Mouse (Mus musculus) ovary, postnatal 36 days (tissue): ENCODE measurements around the gene Olfr524.

Experiments
- DNase-seq: peaks from one replicate; pipeline ENCODE4 v3.0.0; 2022; ENCODE audit warnings: low spot score, mixed read lengths

The Olfr524 gene

DNA sequence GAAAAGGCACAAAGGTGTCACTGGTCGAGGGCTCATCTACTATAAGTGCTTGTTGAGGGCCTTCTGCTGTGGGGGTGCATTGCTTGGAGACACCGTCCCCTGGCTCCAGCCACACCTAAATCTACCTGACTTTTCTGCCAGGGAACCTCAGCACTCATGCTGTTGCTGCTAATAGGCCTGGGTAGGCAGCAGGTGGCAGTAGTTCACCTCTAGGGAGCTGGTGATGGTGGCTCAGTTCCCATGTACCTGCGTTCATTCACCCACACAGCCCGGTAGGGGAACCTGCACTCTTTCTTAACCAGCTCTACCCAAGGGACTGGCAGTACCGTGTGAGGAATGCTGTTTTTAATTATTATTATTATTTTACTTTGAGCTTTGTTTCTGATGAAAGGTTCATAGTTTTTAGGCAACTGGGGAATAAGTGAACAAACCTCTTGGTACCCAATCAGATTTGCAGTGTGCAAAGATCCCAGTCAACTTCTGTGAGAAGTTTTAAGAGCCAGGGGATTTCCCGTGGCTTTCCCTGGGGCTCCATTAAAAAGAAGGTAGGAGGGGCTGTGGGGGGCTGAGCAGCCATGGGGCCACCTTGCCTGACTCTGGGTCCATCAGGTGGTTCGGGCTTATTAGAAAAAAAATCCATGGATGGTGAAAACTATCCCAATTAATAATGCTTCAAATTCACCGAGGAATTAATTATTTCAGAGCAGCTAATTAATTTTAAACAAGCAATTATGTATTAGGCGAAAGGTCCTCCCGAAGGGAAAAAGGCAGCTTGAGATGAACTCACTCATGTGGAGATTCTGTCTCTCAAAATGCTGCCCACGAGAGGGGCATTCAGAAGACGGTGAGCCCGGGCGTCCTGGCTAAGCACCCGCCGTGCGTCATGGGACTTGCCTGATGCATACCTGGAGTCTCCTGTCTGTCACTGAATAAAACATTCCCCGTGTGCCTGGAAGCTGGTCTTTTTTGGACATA lies 18.8 kb downstream of the Olfr524 start:
- DNase-seq = peak; percentile 18

DNA sequence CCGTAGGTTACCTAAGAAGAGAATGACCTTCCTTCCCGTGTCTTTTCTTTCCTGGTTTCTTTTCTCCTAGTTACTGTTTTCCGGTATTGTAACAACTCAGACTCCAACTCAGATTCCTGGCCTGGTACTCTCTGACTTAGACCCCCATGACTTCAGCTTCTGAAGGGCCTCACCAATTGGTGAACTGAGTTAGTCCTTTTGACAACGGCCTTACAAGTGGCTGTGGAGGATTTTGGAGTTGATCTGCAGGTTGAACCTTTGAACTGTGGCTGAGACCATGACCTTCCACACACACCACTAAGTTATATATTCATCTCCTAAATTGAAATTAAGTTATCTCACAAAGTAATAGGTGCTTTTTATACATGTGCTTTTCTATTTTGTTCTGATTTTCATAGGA lies 21.6 kb downstream of the Olfr524 start:
- DNase-seq = no peak

DNA sequence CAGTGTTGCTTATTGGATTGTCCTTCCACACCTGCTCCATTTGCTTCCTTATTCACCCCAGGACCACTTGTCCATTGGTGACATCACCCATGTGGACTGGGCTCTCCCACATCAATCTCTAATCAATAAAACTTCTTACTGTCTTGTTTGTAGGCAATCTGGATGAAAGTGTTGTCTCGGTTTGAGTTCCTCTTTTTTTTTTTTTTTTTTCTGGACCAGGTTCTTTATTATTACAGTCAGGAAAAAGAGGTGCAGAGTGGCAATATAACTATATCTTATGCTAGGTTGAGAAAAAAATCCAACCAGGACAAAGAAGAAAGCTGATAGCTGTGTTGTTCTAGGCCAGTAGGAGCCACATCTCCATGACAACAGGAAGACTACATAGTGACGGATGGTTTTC lies 25.1 kb downstream of the Olfr524 start:
- DNase-seq = no peak

DNA sequence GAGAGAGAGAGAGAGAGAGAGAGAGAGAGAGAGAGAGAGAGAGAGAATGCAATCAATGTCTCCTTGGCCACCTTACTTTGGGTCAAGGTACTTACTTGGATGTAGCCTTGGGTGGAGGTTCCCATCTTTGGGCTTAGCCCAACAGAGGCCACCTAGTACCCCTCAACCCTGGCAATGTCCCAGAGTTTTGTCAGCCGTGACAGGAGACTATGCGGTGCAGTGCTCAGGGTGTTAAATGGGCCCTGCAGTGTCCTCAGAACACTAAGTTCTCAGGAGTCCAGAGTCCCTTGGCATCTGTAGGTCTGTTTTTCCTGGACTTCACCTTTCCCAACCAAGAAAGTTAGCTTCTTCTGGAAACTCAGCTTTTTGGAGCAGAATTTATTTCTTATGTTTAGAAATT lies 26.6 kb downstream of the Olfr524 start:
- DNase-seq = no peak

DNA sequence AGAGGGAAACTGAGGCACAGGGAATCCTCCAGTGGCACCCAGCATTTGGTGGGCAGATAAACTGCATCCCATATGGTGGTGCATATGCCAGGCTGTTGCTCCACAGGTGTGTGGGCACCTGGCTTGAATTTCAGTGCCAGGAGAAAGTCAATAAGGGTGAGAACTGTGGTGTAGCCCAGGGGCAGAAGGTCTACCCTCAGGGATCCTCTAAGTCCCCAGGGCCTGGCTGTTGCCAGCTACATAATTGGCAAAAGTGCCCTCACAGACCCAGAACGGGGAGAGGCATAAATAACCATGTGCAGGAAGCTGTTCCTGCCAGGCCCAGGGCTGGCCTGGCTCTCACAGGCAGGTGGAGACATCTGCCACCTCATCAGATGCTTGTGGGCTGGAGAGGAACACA lies 32.8 kb downstream of the Olfr524 start, which contains the start of gene Olfr523:
Gene Olfr523, plus strand, starts transcription at position 282 of the 400 bp plus-strand sequence.
- no peak for DNase-seq

DNA sequence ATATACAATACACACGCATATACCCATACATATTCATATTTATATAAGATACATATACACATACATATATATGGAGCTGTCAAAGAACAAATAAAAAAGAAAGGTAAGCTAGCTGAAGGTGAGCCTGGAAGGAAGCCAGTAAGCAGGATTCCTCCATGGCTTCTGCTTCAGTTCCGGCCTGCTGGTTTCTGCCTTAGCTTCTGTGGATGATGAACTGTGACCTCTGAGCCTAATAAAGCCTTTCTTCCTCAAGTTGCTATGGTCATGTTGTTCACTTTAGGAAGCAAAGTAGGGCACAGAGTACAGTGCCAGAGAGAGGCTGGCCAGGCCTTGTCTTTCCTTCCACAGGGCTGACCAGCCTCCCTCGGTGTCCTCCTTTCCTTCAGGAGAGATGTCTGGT lies 34.9 kb downstream of the Olfr524 start:
- no peak for DNase-seq

DNA sequence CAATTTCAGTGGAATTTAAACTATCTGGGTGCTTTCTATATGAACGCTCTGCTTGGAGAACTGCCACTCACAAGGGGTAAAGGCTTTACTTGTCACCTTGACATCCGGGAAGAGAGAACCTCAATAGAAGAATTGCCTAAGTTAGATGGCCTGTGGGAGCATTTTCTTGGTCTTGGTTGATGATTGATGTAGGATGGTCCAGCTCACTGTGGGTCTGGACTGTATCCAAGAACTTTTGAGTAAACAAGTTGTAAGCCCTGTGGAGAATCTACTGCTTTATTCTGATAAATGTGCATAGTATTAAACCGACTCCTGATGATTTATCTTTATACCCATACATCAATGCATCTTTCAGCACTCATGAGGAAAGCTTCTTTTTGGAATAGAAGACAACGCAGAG lies 36.4 kb downstream of the Olfr524 start:
- DNase-seq = no peak

DNA sequence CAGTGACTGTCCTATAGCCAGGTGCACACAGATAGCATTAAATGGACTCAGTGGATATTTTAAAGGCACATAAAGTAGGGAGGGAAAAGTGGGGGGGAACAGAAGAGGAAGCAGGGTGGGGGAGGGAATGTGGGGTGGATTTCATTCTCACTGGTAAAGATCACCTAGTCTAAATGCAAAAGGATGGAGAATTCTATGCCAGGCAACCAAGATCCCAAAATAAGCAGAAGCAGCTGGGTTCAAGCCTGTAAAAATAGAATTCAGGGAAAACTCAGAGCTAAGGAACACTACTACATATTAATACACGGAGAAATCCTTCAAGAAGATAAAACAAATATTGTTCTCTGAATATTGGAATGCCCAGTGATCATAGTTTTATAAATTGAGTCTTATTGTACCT lies 37.8 kb downstream of the Olfr524 start:
- DNase-seq = no peak

DNA sequence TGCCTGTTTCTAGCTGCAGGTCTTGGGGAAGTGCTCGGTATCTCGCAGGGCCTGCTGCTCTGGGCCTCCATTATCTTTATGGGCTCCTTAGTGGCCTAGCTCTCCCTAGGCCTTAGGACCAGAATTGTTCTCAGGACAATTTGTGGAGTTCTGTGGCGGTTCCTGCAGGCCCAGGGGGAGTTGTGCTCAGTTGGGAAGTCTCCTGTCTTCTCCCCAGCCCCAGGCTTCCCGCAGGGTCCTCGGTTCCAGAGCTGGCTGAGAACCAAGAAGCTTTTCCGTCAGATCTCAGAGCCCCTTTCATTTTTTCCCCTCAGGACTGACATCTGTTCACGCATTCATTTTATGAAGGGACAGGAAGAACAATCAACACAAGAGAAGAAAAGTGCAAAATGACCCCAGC lies 41.1 kb downstream of the Olfr524 start, which contains the start of gene Olfr522:
Gene Olfr522, minus strand, starts transcription at position 101 of the 400 bp plus-strand sequence.
- DNase-seq = no peak

DNA sequence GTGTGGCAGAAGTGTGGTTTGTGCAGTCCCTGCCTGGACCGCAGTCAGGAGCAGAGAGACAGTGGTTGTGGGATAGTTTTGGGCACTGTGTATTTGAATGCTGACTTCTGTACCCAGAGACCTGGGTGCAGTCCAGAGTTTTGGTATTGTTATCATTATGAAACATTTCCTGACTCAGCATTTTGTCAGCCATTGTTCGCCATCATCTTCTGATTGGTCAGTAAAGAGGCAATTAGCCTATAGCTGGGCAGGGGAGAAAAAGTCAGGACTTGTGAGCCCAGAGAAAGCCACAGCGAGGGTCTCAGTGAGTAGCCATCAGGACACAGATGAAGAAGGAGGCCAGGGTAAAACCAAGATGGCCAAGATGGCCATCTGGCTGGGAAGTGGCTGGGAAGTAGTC lies 45.4 kb downstream of the Olfr524 start:
- no peak for DNase-seq

DNA sequence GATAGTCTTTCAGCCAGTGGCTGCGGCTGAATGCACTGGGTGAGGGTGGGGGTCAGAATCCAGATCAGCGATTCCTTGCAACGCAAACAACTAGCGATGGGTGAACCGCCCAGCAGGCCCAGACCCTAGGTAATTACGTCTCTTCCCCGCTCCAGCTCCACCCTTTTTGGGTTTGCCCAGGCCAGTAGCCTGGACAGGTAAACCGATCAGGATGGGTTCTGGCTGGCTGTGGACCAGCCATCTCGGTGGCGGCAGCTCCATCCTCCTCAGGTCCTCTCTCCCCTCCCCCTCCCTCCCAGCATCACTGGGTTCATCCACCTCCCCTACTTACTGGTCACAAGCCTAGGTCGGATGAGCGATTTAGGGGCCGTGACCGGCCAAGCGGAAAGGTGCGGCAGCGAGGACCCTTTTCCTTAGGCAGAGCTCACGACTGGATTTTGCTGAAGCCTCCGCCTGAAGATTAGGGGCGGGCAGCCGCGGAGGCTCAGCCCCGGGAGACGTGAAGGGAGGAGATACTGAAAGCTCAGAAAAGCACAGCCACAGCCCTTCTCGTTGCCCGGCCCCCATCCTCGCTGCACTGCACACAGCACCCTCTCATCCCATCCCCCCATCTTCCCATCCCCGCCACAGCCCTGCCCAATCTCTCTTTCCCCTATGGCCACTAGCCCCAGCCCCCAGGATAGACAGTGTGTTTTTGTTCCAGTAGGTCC lies 51.4 kb downstream of the Olfr524 start, which contains the start of gene Sprn:
Gene Sprn, minus strand, starts transcription at position 660 of the 710 bp plus-strand sequence.
- no peak for DNase-seq

DNA sequence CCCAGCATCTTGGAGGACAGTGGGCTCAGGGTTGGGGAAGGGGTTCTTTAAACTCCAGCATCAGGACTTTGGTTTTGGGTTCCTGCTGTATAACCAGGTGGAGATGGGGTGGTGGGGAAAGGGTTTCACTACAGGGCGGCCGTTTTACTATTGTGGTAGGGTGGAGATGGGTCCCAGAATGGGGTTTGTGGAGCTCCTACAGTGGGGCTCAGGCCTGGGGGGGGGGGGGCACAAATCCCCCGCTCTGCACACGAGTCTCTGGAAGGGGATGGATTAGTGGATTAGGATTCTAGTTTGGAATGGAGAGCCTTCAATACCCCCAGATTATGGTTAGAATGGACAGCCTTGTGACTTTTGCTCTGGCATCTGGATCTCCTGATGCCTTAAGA lies 51.9 kb downstream of the Olfr524 start:
- no peak for DNase-seq

DNA sequence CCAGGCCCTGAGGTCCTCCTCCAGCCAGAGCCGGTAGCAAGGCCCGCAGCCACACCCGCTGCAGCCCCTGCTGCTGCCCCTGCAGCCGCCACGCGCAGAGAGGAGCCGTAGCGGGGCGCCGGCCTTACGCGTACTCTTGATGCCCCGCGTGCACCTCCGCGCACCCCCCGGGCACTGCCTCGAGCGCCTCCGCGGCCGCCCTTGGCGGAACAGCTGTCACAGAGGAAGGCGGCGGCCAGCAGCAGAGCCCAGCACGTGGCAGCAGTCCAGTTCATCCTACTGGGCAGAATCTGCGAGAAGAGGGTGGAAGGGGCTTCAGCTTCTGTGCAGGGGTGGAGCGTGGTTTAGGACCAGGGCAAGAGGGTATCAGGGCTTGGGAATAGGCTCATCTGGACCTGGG lies 52.4 kb downstream of the Olfr524 start:
- DNase-seq = peak; percentile 41
